Mouse (Mus musculus): ENCODE measurements around the gene Ralgapa2. TPM values are rescaled to one million over a fixed set of nuclear protein-coding genes. Genes with fewer than 3 reads are reported as not detected.

Ralgapa2 gene
- total and polyA plus RNA-seq, 3 experiments: 5.6 to 10.3 (median 8.9) TPM

- no peak overlapping the region for H3K4me3 ChIP-seq (replicated peaks in 1 of 3; ENCODE audit: low read depth in 2 of 3, low read length in 2 of 3, poor library complexity in 1 of 3)
- in situ Hi-C loops (cut with MboI; ENCODE audit: low pct_ligation_motif_present, low pct_unique_long_range_greater_than_20kb, low sequenced_read_pairs): no loop called here
Observed at GRCm38 (mm10) chr2:146491830-146492610, 20.1 kb downstream of the Ralgapa2 start.

GRCm38 (mm10) chr2:146490926-146491325 lies 21.2 kb downstream of the Ralgapa2 start:
- TF ChIP-seq NELFE (IDR thresholded peaks at IDR 0.05; ENCODE audit: low read depth, low read length) (no peak), RCOR1 (conservative IDR thresholded peaks at IDR 0.05; ENCODE audit: low read depth, low read length) (no peak), CHD2 (IDR thresholded peaks at IDR 0.05; ENCODE audit: low read length) (no peak), ETS1 (conservative IDR thresholded peaks at IDR 0.05; ENCODE audit: low read depth, low read length) (no peak), ZMIZ1 (IDR thresholded peaks at IDR 0.05; ENCODE audit: low read depth, low read length) (no peak), CHD1 (IDR thresholded peaks at IDR 0.05; ENCODE audit: low read depth, low read length) (no peak), SMC3 (IDR thresholded peaks at IDR 0.05; ENCODE audit: low read depth, low read length) (no peak), MAFK (IDR thresholded peaks at IDR 0.05; ENCODE audit: insufficient replicate concordance, low read length) (no peak), RAD21 (IDR thresholded peaks at IDR 0.05; ENCODE audit: low read depth, low read length) (no peak), NRF1 (IDR thresholded peaks at IDR 0.05; ENCODE audit: low read depth, low read length) (no peak), TCF12 (IDR thresholded peaks at IDR 0.05; ENCODE audit: low read depth, low read length) (no peak), MYC (IDR thresholded peaks at IDR 0.05; ENCODE audit: low read depth, low read length) (no peak), ZKSCAN1 (IDR thresholded peaks at IDR 0.05; ENCODE audit: borderline replicate concordance, low read depth, low read length) (no peak), EP300 (IDR thresholded peaks at IDR 0.05; ENCODE audit: low read length) (no peak)

More at GRCm38 (mm10) chr2:146491830-146492610, 20.1 kb downstream of the Ralgapa2 start:
- Histone ChIP-seq H3K27ac (ENCODE audit: insufficient read depth, low read depth) (no peak overlapping the region), H3K79me2 (replicated peaks; ENCODE audit: control insufficient read depth, extremely low read depth, insufficient read depth, poor library complexity, severe bottlenecking) (no peaks in the 10 kb centered on the region), H3K9ac (ENCODE audit: insufficient read depth, low read depth) (no peak overlapping the region), H3K9me3 (replicated peaks; ENCODE audit: low read length) (no peaks in the 10 kb centered on the region), H3K36me3 (replicated peaks in 1 of 2; ENCODE audit: control insufficient read depth in 1 of 2, insufficient read depth in 1 of 2, low read length in 1 of 2) (peaks cover 0 to 4% of the 10 kb centered on the region in 2 experiments), H3K4me2 (ENCODE audit: insufficient read depth, low read depth, poor library complexity, severe bottlenecking) (no peak overlapping the region), H3K4me1 (ENCODE audit: control insufficient read depth in 1 of 2, insufficient read depth in 2 of 2) (no peaks in the 10 kb centered on the region), H3K27me3 (replicated peaks) (no peaks in the 10 kb centered on the region)
- TF ChIP-seq E2F4 (IDR thresholded peaks at IDR 0.05; ENCODE audit: insufficient replicate concordance, low read depth, low read length) (no peak), CHD2 (IDR thresholded peaks at IDR 0.05; ENCODE audit: low read length) (no peak), EP300 (IDR thresholded peaks at IDR 0.05; ENCODE audit: low read length) (no peak), USF2 (conservative IDR thresholded peaks at IDR 0.05; ENCODE audit: low read depth, low read length) (no peak), SIN3A (IDR thresholded peaks at IDR 0.05; ENCODE audit: low read length) (no peak), ZC3H11A (IDR thresholded peaks at IDR 0.05; ENCODE audit: low read depth, low read length) (no peak), MYC (IDR thresholded peaks at IDR 0.05; ENCODE audit: low read depth, low read length) (no peak), ETS1 (conservative IDR thresholded peaks at IDR 0.05; ENCODE audit: low read depth, low read length) (no peak), GABPA (IDR thresholded peaks at IDR 0.05; ENCODE audit: insufficient replicate concordance, low read depth, low read length) (no peak), TBP (conservative IDR thresholded peaks at IDR 0.05; ENCODE audit: low read depth, low read length) (no peak), IRF4 (IDR thresholded peaks at IDR 0.05; ENCODE audit: low read depth, low read length) (no peak), PAX5 (IDR thresholded peaks at IDR 0.05; ENCODE audit: low read length) (no peak)
- dilution Hi-C loops (cut with MboI; ENCODE audit: extremely low pct_ligation_motif_present, extremely low pct_unique_long_range_greater_than_20kb, low sequenced_read_pairs): no loop called here
- no peak for DNase-seq (ENCODE audit: extremely low read depth)

More at GRCm38 (mm10) chr2:146490926-146491325, 21.2 kb downstream of the Ralgapa2 start:
- Histone ChIP-seq H3K4me2 (ENCODE audit: insufficient read depth, low read depth, poor library complexity, severe bottlenecking) (no peak overlapping the region), H3K27me3 (replicated peaks) (no peaks in the 10 kb centered on the region), H3K9me3 (replicated peaks; ENCODE audit: low read length) (no peaks in the 10 kb centered on the region), H3K9ac (ENCODE audit: insufficient read depth, low read depth) (no peak overlapping the region), H3K4me3 (replicated peaks in 1 of 3; ENCODE audit: low read depth in 2 of 3, low read length in 2 of 3, poor library complexity in 1 of 3) (no peak overlapping the region), H3K27ac (ENCODE audit: insufficient read depth, low read depth) (no peak overlapping the region), H3K36me3 (replicated peaks in 1 of 2; ENCODE audit: control insufficient read depth in 1 of 2, insufficient read depth in 1 of 2, low read length in 1 of 2) (peaks cover 0 to 4% of the 10 kb centered on the region in 2 experiments), H3K4me1 (ENCODE audit: control insufficient read depth in 1 of 2, insufficient read depth in 2 of 2) (no peaks in the 10 kb centered on the region), H3K79me2 (replicated peaks; ENCODE audit: control insufficient read depth, extremely low read depth, insufficient read depth, poor library complexity, severe bottlenecking) (no peaks in the 10 kb centered on the region)
- no peak for DNase-seq (ENCODE audit: extremely low read depth)
- in situ Hi-C loops (cut with MboI; ENCODE audit: low pct_ligation_motif_present, low pct_unique_long_range_greater_than_20kb, low sequenced_read_pairs) (no loop called here), dilution Hi-C loops (cut with MboI; ENCODE audit: extremely low pct_ligation_motif_present, extremely low pct_unique_long_range_greater_than_20kb, low sequenced_read_pairs) (no loop called here)
